ENCODE assay signal across 19 mouse cellular contexts in genomic region chr19:30889851-30890250, GRCm38 (mm10).
A peak's percentile ranks its signal among the peaks of the same experiment; 100 is the strongest.
DNase-seq lines count a peak whose midpoint lies in the region; ATAC-seq and TF ChIP-seq lines count a peak whose summit lies in the region.
"Had no signal": no experiment of that assay in that cellular context is flagged by ENCODE, and none has a peak within 500 bp of the region (broad histone marks: within the 10 kb centered on the region; RNA-seq: fewer than 3 reads in every experiment).

No protein-coding gene starts in this region.

- no peaks in the 10 kb centered on the region for H3K27me3 ChIP-seq in forebrain, embryonic 12.5 days
- H3K27me3 ChIP-seq in thymus, adult 2 months (ENCODE audit: control insufficient read depth, insufficient read depth, low read length): no peaks in the 10 kb centered on the region
- H3K27me3 ChIP-seq: limb, embryonic 15.5 days; lung, embryonic 15.5 days; midbrain, embryonic 15.5 days had no signal

- H3K4me2 ChIP-seq in forebrain, embryonic 12.5 days: no peak overlapping the region
- H3K4me2 ChIP-seq: limb, embryonic 15.5 days; lung, embryonic 15.5 days; midbrain, embryonic 15.5 days had no signal

- H3K9ac ChIP-seq in forebrain, embryonic 12.5 days: no peak overlapping the region
- H3K9ac ChIP-seq: limb, embryonic 15.5 days; liver, embryonic 14.5 days; lung, embryonic 15.5 days; midbrain, embryonic 15.5 days had no signal

- no peaks in the 10 kb centered on the region for H3K36me3 ChIP-seq in forebrain, embryonic 12.5 days (replicated peaks)
- no peaks in the 10 kb centered on the region for H3K36me3 ChIP-seq in thymus, adult 2 months (ENCODE audit: control insufficient read depth, insufficient read depth, low read length)
- H3K36me3 ChIP-seq: forebrain, embryonic 10.5 days; limb, embryonic 15.5 days; lung, embryonic 15.5 days; midbrain, embryonic 15.5 days had no signal

- no peaks in the 10 kb centered on the region for H3K9me3 ChIP-seq in forebrain, embryonic 12.5 days
- H3K9me3 ChIP-seq: forebrain, embryonic 10.5 days; limb, embryonic 15.5 days; lung, embryonic 15.5 days; midbrain, embryonic 15.5 days had no signal

- H3K4me1 ChIP-seq in forebrain, embryonic 12.5 days: peaks cover 5% of the 10 kb centered on the region
- H3K4me1 ChIP-seq in thymus, adult 2 months (replicated peaks; ENCODE audit: control insufficient read depth, insufficient read depth, low read length): no peaks in the 10 kb centered on the region
- H3K4me1 ChIP-seq: limb, embryonic 15.5 days; lung, embryonic 15.5 days had no signal

- no peak for ATAC-seq in forebrain, embryonic 12.5 days (ENCODE audit: low FRiP score)

- DNase-seq in lung, postnatal 36 days: peak; percentile 4
- no peak for DNase-seq in lung, adult 18-20 months
- peak; percentile 44 for DNase-seq in embryo, embryonic 10.5 days (ENCODE audit: low spot score)
- DNase-seq in forelimb bud, embryonic 11.5 days (ENCODE audit: low read depth, low spot score): peak; percentile 58
- DNase-seq in retina, embryonic 14.5 days (ENCODE audit: low spot score): no peak
- DNase-seq in thymus, adult 2 months: no peak
- DNase-seq: cerebellum, adult 11 months; cerebellum, adult 9-11 months; gastrocnemius, postnatal 36 days; kidney, adult 11 months; left cerebral cortex, postnatal 4 days; lung, postnatal 4 days had no signal

- WGBS in forebrain, embryonic 12.5 days: 76% methylated on average over 3 of the region's 3 CpGs
- WGBS in thymus, adult 2 months: 87% methylated on average over 3 of the region's 3 CpGs

- no peak overlapping the region for H3K27ac ChIP-seq in forebrain, embryonic 12.5 days
- H3K27ac ChIP-seq in thymus, adult 2 months (ENCODE audit: control insufficient read depth, insufficient read depth, low read length): no peak overlapping the region
- H3K27ac ChIP-seq: limb, embryonic 15.5 days; liver, embryonic 14.5 days; lung, embryonic 15.5 days; midbrain, embryonic 15.5 days; stomach, postnatal 0 days had no signal

- TF ChIP-seq POLR2A in thymus, adult 2 months (IDR thresholded peaks at IDR 0.05; ENCODE audit: control insufficient read depth, extremely low read depth, insufficient read depth, low read length, poor library complexity): no peak

- no peak overlapping the region for H3K4me3 ChIP-seq in forebrain, embryonic 12.5 days (replicated peaks)
- no peak overlapping the region for H3K4me3 ChIP-seq in thymus, adult 2 months (ENCODE audit: control insufficient read depth, insufficient read depth, low read length)
- H3K4me3 ChIP-seq: forebrain, embryonic 10.5 days; limb, embryonic 15.5 days; lung, embryonic 15.5 days; midbrain, embryonic 15.5 days had no signal

- TF ChIP-seq CTCF in thymus, adult 2 months (IDR thresholded peaks at IDR 0.05; ENCODE audit: borderline replicate concordance, control insufficient read depth, extremely low read depth, insufficient read depth, low read length, poor library complexity): no peak

Comparison
In these comparisons a context has a peak if more than half of its experiments do, and no peak if none do; other contexts are left out.
1. DNase-seq: peak in lung, postnatal 36 days (single experiment), embryo, embryonic 10.5 days (single experiment) and forelimb bud, embryonic 11.5 days (single experiment); none in lung, adult 18-20 months (0 of 2), retina, embryonic 14.5 days (single experiment) and thymus, adult 2 months (single experiment).